14 mouse cellular contexts compared by ENCODE assay signal in genomic region chr1:86696948-86697347, GRCm38 (mm10). TPM values are rescaled to one million over a fixed set of nuclear protein-coding genes. Genes with fewer than 3 reads are reported as not detected.
DNase-seq lines count a peak whose midpoint lies in the region; ATAC-seq and TF ChIP-seq lines count a peak whose summit lies in the region.
"Had no signal": no experiment of that assay in that cellular context is flagged by ENCODE, and none has a peak within 500 bp of the region (broad histone marks: within the 10 kb centered on the region; RNA-seq: fewer than 3 reads in every experiment).

No protein-coding gene starts in this region.

- WGBS in intestine, postnatal 0 days, result 63% methylated on average over 7 of the region's 7 CpGs
- WGBS in intestine, embryonic 15.5 days, result 57% methylated on average over 7 of the region's 7 CpGs
- WGBS in bone marrow, adult 2 months, result 50% methylated on average over 7 of the region's 7 CpGs
- WGBS in forebrain, postnatal 0 days, result 42% methylated on average over 7 of the region's 7 CpGs
- WGBS in forebrain, embryonic 14.5 days, result 48% methylated on average over 7 of the region's 7 CpGs

- H3K4me1 ChIP-seq in intestine, postnatal 0 days (replicated peaks; ENCODE audit: control insufficient read depth, insufficient read depth, low read length), result no peaks in the 10 kb centered on the region
- no peaks in the 10 kb centered on the region for H3K4me1 ChIP-seq in intestine, embryonic 15.5 days (replicated peaks)
- no peaks in the 10 kb centered on the region for H3K4me1 ChIP-seq in bone marrow, adult 2 months (ENCODE audit: control insufficient read depth, insufficient read depth, low read length)
- H3K4me1 ChIP-seq in forebrain, postnatal 0 days (ENCODE audit: insufficient read depth), result no peaks in the 10 kb centered on the region
- no peaks in the 10 kb centered on the region for H3K4me1 ChIP-seq in forebrain, embryonic 14.5 days (ENCODE audit: control insufficient read depth, insufficient read depth, low read length)
- H3K4me1 ChIP-seq: limb, embryonic 15.5 days had no signal

- TF ChIP-seq CTCF in intestine, postnatal 0 days (IDR thresholded peaks at IDR 0.05; ENCODE audit: low read depth), result peak; percentile 45
- peak; percentile 43; the same call in 1 of the 2 replicates for TF ChIP-seq CTCF in bone marrow, adult 2 months (IDR thresholded peaks at IDR 0.05; ENCODE audit: control insufficient read depth, insufficient read depth, low read length)
- TF ChIP-seq CTCF in forebrain, postnatal 0 days (IDR thresholded peaks at IDR 0.05; ENCODE audit: low read depth), result no peak

- no peak for TF ChIP-seq POLR2A in bone marrow, adult 2 months (IDR thresholded peaks at IDR 0.05; ENCODE audit: borderline replicate concordance, control insufficient read depth, low read depth, low read length)

- no peak overlapping the region for H3K4me3 ChIP-seq in intestine, postnatal 0 days (ENCODE audit: low read depth, low read length)
- no peak overlapping the region for H3K4me3 ChIP-seq in intestine, embryonic 15.5 days (replicated peaks)
- H3K4me3 ChIP-seq in bone marrow, adult 2 months (replicated peaks; ENCODE audit: control insufficient read depth, low read depth, low read length), result no peak overlapping the region
- no peak overlapping the region for H3K4me3 ChIP-seq in forebrain, postnatal 0 days (ENCODE audit: low read depth, low read length)
- H3K4me3 ChIP-seq in forebrain, embryonic 14.5 days (ENCODE audit: low read depth, low read length), result no peak overlapping the region
- H3K4me3 ChIP-seq: limb, embryonic 15.5 days had no signal

- H3K27ac ChIP-seq in intestine, postnatal 0 days (ENCODE audit: low read depth, low read length), result no peak overlapping the region
- no peak overlapping the region for H3K27ac ChIP-seq in intestine, embryonic 15.5 days
- H3K27ac ChIP-seq in bone marrow, adult 2 months (ENCODE audit: control insufficient read depth, insufficient read depth, low read depth, low read length, poor library complexity), result no peak overlapping the region
- H3K27ac ChIP-seq in forebrain, postnatal 0 days (ENCODE audit: low read depth, low read length), result no peak overlapping the region
- no peak overlapping the region for H3K27ac ChIP-seq in forebrain, embryonic 14.5 days (ENCODE audit: low read depth, low read length)
- H3K27ac ChIP-seq: limb, embryonic 15.5 days had no signal

- H3K27me3 ChIP-seq in intestine, postnatal 0 days (replicated peaks; ENCODE audit: control insufficient read depth, insufficient read depth, low read length), result no peaks in the 10 kb centered on the region
- H3K27me3 ChIP-seq in intestine, embryonic 15.5 days (replicated peaks), result no peaks in the 10 kb centered on the region
- H3K27me3 ChIP-seq in forebrain, postnatal 0 days (ENCODE audit: insufficient read depth, low read length), result no peaks in the 10 kb centered on the region
- H3K27me3 ChIP-seq in forebrain, embryonic 14.5 days (replicated peaks; ENCODE audit: control insufficient read depth, insufficient read depth, low read length), result no peaks in the 10 kb centered on the region
- H3K27me3 ChIP-seq: limb, embryonic 15.5 days had no signal

- H3K9me3 ChIP-seq in intestine, postnatal 0 days (ENCODE audit: control insufficient read depth), result no peaks in the 10 kb centered on the region
- no peaks in the 10 kb centered on the region for H3K9me3 ChIP-seq in intestine, embryonic 15.5 days
- H3K9me3 ChIP-seq in forebrain, postnatal 0 days (ENCODE audit: low read length), result no peaks in the 10 kb centered on the region
- H3K9me3 ChIP-seq in forebrain, embryonic 14.5 days (replicated peaks; ENCODE audit: control insufficient read depth, low read length), result no peaks in the 10 kb centered on the region
- H3K9me3 ChIP-seq: limb, embryonic 15.5 days had no signal

- no peaks in the 10 kb centered on the region for H3K36me3 ChIP-seq in intestine, postnatal 0 days (ENCODE audit: control insufficient read depth, insufficient read depth)
- H3K36me3 ChIP-seq in intestine, embryonic 15.5 days, result no peaks in the 10 kb centered on the region
- H3K36me3 ChIP-seq in forebrain, postnatal 0 days (ENCODE audit: insufficient read depth), result no peaks in the 10 kb centered on the region
- H3K36me3 ChIP-seq in forebrain, embryonic 14.5 days (ENCODE audit: control insufficient read depth, insufficient read depth, low read length), result no peaks in the 10 kb centered on the region
- H3K36me3 ChIP-seq: limb, embryonic 15.5 days had no signal

- peak; percentile 26 to 27 for DNase-seq in B cell, adult 2 months
- no peak for DNase-seq in forebrain, postnatal 0 days
- DNase-seq in forebrain, embryonic 14.5 days (ENCODE audit: low spot score), result no peak
- DNase-seq: adrenal gland, postnatal 25 days; layer of hippocampus, postnatal 36 days; midbrain, embryonic 14.5 days had no signal

- ATAC-seq in intestine, postnatal 0 days, result no peak
- ATAC-seq in intestine, embryonic 15.5 days, result no peak
- ATAC-seq in megakaryocyte progenitor cell, adult 5-6 weeks (replicated peaks; ENCODE audit: poor library complexity), result peak; percentile 66
- no peak for ATAC-seq in forebrain, postnatal 0 days
- ATAC-seq in forebrain, embryonic 14.5 days, result no peak
- ATAC-seq in monocyte, adult 5-6 weeks (replicated peaks; ENCODE audit: insufficient number of reproducible peaks, low FRiP score, low TSS enrichment, poor library complexity, severe bottlenecking), result no peak

- no peak overlapping the region for H3K9ac ChIP-seq in intestine, postnatal 0 days (ENCODE audit: low read depth, low read length)
- no peak overlapping the region for H3K9ac ChIP-seq in intestine, embryonic 15.5 days
- no peak overlapping the region for H3K9ac ChIP-seq in forebrain, postnatal 0 days
- H3K9ac ChIP-seq in forebrain, embryonic 14.5 days (ENCODE audit: low read length), result no peak overlapping the region
- H3K9ac ChIP-seq: limb, embryonic 15.5 days had no signal

- no peak overlapping the region for H3K4me2 ChIP-seq in intestine, postnatal 0 days (replicated peaks; ENCODE audit: low read depth)
- no peak overlapping the region for H3K4me2 ChIP-seq in intestine, embryonic 15.5 days (replicated peaks)
- H3K4me2 ChIP-seq in forebrain, postnatal 0 days (ENCODE audit: low read depth), result no peak overlapping the region
- H3K4me2 ChIP-seq in forebrain, embryonic 14.5 days (ENCODE audit: low read length), result no peak overlapping the region
- H3K4me2 ChIP-seq: limb, embryonic 15.5 days had no signal

RNA-seq across cellular contexts. Expression of gene Dis3l2, which starts 6.7 kb away (rescaled TPM):
- 11.7 and 12.5 TPM in 2 replicates for polyA plus RNA-seq in intestine, postnatal 0 days (2015; fragmentation: Nextera tagmentation; extraction: Ambion mirVana)
- polyA plus RNA-seq in intestine, embryonic 15.5 days (2015; fragmentation: Nextera tagmentation; extraction: Ambion mirVana), result 19.0 and 20.7 TPM in 2 replicates
- 2.9 and 7.5 TPM in 2 replicates for polyA plus RNA-seq in bone marrow, adult 2 months (2011; ENCODE audit: insufficient read depth, insufficient read length, low replicate concordance, missing spikeins)
- 13.7 and 15.6 TPM in 2 replicates for total RNA-seq in megakaryocyte progenitor cell, adult 5-6 weeks (2015)
- 14.4 and 20.7 TPM in 2 replicates for total RNA-seq in megakaryocyte progenitor cell, adult 5-6 weeks (2017)
- 49.2 and 53.6 TPM in 2 replicates for total RNA-seq in forebrain, postnatal 0 days (2014; rRNA removed)
- polyA plus RNA-seq in forebrain, postnatal 0 days (2015; fragmentation: Nextera tagmentation; extraction: Ambion mirVana), result 31.7 and 35.0 TPM in 2 replicates
- 32.2 and 35.3 TPM in 2 replicates for polyA plus RNA-seq in forebrain, embryonic 14.5 days (2014; fragmentation: Nextera tagmentation; extraction: Ambion mirVana)
- total RNA-seq in monocyte, adult 5-6 weeks (2017), result 9.6 to 26.3 TPM (median 12.6 TPM) in 3 replicates

RNA-seq across cellular contexts. Expression of gene Nppc, which starts 26.6 kb away (rescaled TPM):
- polyA plus RNA-seq in intestine, postnatal 0 days (2015; fragmentation: Nextera tagmentation; extraction: Ambion mirVana), result 0.30 and 0.38 TPM in 2 replicates
- polyA plus RNA-seq in intestine, embryonic 15.5 days (2015; fragmentation: Nextera tagmentation; extraction: Ambion mirVana), result 0.43 and 0.64 TPM in 2 replicates
- not detected in 2 replicates for polyA plus RNA-seq in bone marrow, adult 2 months (2011; ENCODE audit: insufficient read depth, insufficient read length, low replicate concordance, missing spikeins)
- total RNA-seq in megakaryocyte progenitor cell, adult 5-6 weeks (2015), result not detected in 2 replicates
- 0.41 TPM in 1 of 2 replicates, not detected in the other for total RNA-seq in megakaryocyte progenitor cell, adult 5-6 weeks (2017)
- total RNA-seq in forebrain, postnatal 0 days (2014; rRNA removed), result 5.7 and 6.3 TPM in 2 replicates
- 7.7 and 9.2 TPM in 2 replicates for polyA plus RNA-seq in forebrain, postnatal 0 days (2015; fragmentation: Nextera tagmentation; extraction: Ambion mirVana)
- 2.3 and 3.1 TPM in 2 replicates for polyA plus RNA-seq in forebrain, embryonic 14.5 days (2014; fragmentation: Nextera tagmentation; extraction: Ambion mirVana)
- not detected in 3 replicates for total RNA-seq in monocyte, adult 5-6 weeks (2017)
- total RNA-seq: adrenal gland, postnatal 25 days; hematopoietic stem cell, adult 5-6 weeks; neutrophil, adult 5-6 weeks had no signal

Comparison
In these comparisons a context has a peak if more than half of its experiments do, and no peak if none do; other contexts are left out.
1. DNase-seq: peak in B cell, adult 2 months (2 of 2); none in forebrain, postnatal 0 days (single experiment) and forebrain, embryonic 14.5 days (single experiment).